Mouse (Mus musculus): ENCODE measurements around the gene Pml.

GRCm38 (mm10) chr9:58199381-58200269, 50.0 kb downstream of the Pml start:
- TF ChIP-seq USF1 (IDR thresholded peaks at IDR 0.05; ENCODE audit: low read depth) (no peak), CTCF (IDR thresholded peaks at IDR 0.05; ENCODE audit: control insufficient read depth, insufficient read depth, insufficient read length) (no peak)
